Mouse (Mus musculus): ENCODE data around the gene Usp7.
"Not testable (repeated sequence)": the region's sequence is repeated elsewhere in the genome, so short reads cannot be mapped to it uniquely, and the experiment has no call there.

The Usp7 gene

GRCm38 (mm10) chr16:8751555-8752235 lies 40.4 kb downstream of the Usp7 start:
- no peak for DNase-seq (ENCODE audit: low spot score)

- DNase-seq (ENCODE audit: low spot score), result no peak
Measured at GRCm38 (mm10) chr16:8748904-8749303, 43.2 kb downstream of the Usp7 start.

- DNase-seq (ENCODE audit: low spot score), result no peak
Measured at GRCm38 (mm10) chr16:8748175-8748846, 43.8 kb downstream of the Usp7 start.

GRCm38 (mm10) chr16:8747772-8748171 lies 44.3 kb downstream of the Usp7 start:
- DNase-seq (ENCODE audit: low spot score), result no peak

GRCm38 (mm10) chr16:8746509-8746908 lies 45.6 kb downstream of the Usp7 start:
- no peak for DNase-seq (ENCODE audit: low spot score)

- no peak for DNase-seq (ENCODE audit: low spot score)
Measured at GRCm38 (mm10) chr16:8745751-8746150, 46.4 kb downstream of the Usp7 start.

- DNase-seq (ENCODE audit: low spot score), result no peak
Measured at GRCm38 (mm10) chr16:8743989-8744388, 48.1 kb downstream of the Usp7 start.

- no peak for DNase-seq (ENCODE audit: low spot score)
Measured at GRCm38 (mm10) chr16:8741697-8742096, 50.4 kb downstream of the Usp7 start.

- DNase-seq (ENCODE audit: low spot score), result no peak
Measured at GRCm38 (mm10) chr16:8741110-8741509, 51.0 kb downstream of the Usp7 start.

- DNase-seq (ENCODE audit: low spot score), result peak; percentile 82
Measured at GRCm38 (mm10) chr16:8738542-8739514, 53.3 kb downstream of the Usp7 start.

- peak; percentile 18 for DNase-seq (ENCODE audit: low spot score)
Measured at GRCm38 (mm10) chr16:8737666-8738541, 54.2 kb downstream of the Usp7 start.

GRCm38 (mm10) chr16:8737341-8737665 lies 54.8 kb downstream of the Usp7 start:
- no peak for DNase-seq (ENCODE audit: low spot score)

GRCm38 (mm10) chr16:8736757-8737156 lies 55.4 kb downstream of the Usp7 start:
- no peak for DNase-seq (ENCODE audit: low spot score)

GRCm38 (mm10) chr16:8736032-8736431 lies 56.1 kb downstream of the Usp7 start:
- DNase-seq (ENCODE audit: low spot score), result no peak

GRCm38 (mm10) chr16:8734693-8735092 lies 57.4 kb downstream of the Usp7 start:
- DNase-seq (ENCODE audit: low spot score), result no peak

GRCm38 (mm10) chr16:8733624-8734023 lies 58.5 kb downstream of the Usp7 start:
- DNase-seq (ENCODE audit: low spot score), result no peak

GRCm38 (mm10) chr16:8732450-8732849 lies 59.7 kb downstream of the Usp7 start:
- not testable (repeated sequence) for DNase-seq (ENCODE audit: low spot score)

GRCm38 (mm10) chr16:8731630-8732029 lies 60.5 kb downstream of the Usp7 start:
- DNase-seq (ENCODE audit: low spot score), result no peak

GRCm38 (mm10) chr16:8728111-8728748 lies 63.9 kb downstream of the Usp7 start:
- no peak for DNase-seq (ENCODE audit: low spot score)

GRCm38 (mm10) chr16:8725807-8726206 lies 66.3 kb downstream of the Usp7 start:
- DNase-seq (ENCODE audit: low spot score), result no peak

GRCm38 (mm10) chr16:8724031-8724430 lies 68.1 kb downstream of the Usp7 start:
- no peak for DNase-seq (ENCODE audit: low spot score)
